Mouse (Mus musculus): ENCODE results near the gene Mgat5.

Mgat5 gene

DNA sequence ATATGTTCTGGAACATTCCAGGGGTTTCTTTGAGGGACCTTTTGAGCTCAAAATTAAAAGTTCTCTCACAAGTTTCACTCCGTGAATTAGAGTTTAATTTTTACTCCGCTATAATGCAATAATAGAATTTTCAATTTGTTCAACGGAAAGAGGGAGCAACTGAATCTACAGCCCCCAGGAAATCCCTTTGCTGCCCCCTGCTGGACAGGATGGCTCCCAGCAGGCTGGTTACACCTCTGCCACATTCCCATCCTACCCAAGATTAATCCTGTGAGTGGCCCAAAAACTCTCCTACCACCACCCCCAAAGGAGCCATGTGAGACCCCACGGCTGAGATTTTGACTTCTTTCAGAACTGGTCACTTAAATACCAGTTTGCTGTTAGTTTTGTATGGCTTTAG is 282.3 kb downstream of the Mgat5 start:
- DNase-seq (ENCODE audit: low read depth in 1 of 2, low spot score in 2 of 2): no peak

GRCm38 (mm10) chr1:127496737-127497543 is 292.1 kb downstream of the Mgat5 start:
- no peak for DNase-seq (ENCODE audit: low read depth in 1 of 2, low spot score in 2 of 2)

DNA sequence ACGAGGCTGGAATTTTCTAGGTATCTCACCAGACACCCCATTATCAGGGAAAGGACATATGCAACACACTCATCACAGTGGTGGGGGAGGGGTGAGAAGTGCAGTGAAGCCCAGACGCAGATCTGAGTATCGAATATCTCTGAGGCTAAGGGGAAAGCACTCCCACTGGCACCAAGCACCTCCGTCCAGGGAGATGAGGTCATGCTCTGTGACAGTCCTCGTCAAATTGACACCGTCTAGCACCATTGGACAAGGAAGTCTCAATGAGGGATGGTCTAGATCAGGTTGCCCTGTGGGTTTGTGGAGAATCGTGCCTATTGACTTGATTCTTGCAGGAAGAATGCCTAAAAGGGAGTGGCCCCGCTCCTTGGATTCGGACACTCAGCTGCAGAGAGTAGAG is 293.9 kb downstream of the Mgat5 start:
- no peak for DNase-seq (ENCODE audit: low read depth in 1 of 2, low spot score in 2 of 2)

GRCm38 (mm10) chr1:127500219-127500618 is 295.4 kb downstream of the Mgat5 start:
- DNase-seq (ENCODE audit: low read depth in 1 of 2, low spot score in 2 of 2): peak in 1 of 2 experiments; percentile 48

DNA sequence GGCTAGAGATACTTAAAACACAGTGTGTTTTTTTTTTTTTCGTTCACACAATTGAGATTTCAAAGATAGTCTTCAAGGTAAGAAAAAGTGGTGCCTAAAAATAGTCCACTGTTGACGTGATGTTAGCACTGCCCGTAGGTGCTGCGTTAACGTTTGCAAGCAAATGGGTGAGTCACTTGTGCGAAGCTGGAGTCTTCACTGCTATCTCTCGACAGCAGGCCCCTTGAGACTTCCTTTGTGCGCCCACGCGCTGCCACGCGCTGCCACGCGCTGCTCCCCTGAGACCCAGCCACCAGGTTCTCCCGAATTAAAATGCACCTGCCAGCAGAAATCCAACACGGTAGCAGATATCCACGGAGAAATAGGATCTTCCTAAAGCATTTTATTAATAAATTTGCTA is 295.9 kb downstream of the Mgat5 start:
- DNase-seq (ENCODE audit: low read depth in 1 of 2, low spot score in 2 of 2): no peak

DNA sequence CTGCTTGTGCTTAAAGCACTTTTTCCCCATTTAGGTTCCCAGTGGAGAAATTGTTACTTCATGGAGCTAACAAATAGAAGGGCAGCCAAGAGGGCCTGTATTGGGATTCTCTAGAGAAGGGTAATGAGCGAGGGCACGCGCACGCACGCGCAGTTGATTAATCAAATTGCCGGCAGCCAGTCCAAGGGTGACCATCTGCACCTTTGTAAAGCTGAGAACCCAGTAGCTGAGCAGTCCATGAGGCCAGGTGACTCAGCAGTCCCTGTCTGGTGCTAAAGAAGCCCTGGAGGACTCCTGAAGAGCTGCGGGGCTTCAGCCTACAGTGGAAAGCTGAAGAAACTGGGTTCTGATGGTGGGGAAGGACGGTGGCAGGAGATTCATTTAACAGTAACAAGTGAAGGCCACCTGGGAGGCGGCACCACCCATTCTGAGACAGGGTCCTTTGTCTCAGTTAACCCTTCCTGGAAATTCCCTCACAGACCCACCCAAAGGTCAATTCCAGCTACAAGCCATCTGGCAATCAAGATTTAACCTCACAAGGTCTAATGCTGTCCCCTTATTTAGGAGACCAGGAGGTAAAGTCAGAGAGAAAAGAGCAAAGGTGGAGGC is 302.3 kb downstream of the Mgat5 start:
- DNase-seq (ENCODE audit: low read depth in 1 of 2, low spot score in 2 of 2): no peak

DNA sequence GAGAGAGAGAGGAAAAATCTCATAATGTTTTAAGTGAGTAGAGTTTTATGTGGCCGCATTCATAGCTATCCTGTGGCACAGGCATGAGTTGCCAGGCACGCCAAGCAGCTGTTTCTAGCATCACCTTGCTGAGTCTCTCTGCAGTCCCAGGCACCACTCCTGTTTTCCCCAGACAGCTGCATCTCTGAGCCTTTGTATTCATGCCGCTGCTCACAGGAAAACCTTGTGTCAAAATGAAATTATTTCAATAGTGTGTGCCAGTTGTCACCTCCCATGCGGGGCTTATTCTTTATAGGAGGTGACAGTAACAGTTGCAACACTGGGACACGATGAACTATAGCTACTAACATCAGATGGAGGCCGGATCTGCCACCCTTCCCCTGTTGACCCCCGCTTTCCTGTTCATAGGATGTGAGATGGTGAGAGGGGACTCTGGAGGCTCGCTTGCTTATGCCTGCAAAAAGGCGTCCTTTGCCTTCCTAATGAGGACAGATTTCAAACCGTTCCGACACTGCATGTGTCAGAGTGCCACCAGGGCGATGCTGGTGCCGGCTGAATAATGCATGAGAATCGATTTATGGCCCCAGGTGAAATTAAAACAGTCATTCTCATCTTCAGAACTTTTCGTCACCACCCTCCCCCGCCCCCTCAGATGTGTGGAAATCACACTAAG is 303.4 kb downstream of the Mgat5 start:
- DNase-seq (ENCODE audit: low read depth in 1 of 2, low spot score in 2 of 2): no peak

DNA sequence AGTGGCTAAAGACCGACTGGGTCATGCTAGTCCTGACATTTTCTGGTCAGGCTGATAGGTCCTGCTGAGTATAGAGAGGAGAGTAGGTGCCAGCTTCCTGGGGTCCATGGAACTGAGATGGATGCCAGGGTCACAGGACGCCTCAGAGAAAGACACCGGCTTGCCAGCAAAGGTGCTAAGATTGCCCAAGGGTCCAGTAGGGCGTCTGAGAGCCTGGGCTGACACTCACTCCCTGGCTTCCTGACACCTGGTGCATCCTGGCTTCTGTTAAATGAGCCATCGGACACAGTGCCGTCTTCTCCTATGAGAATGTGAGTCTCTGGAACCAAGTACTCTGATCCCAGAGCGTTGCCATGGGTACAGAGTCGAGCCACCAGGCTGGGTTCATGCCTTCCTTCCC is 304.1 kb downstream of the Mgat5 start:
- DNase-seq (ENCODE audit: low read depth in 1 of 2, low spot score in 2 of 2): no peak

DNA sequence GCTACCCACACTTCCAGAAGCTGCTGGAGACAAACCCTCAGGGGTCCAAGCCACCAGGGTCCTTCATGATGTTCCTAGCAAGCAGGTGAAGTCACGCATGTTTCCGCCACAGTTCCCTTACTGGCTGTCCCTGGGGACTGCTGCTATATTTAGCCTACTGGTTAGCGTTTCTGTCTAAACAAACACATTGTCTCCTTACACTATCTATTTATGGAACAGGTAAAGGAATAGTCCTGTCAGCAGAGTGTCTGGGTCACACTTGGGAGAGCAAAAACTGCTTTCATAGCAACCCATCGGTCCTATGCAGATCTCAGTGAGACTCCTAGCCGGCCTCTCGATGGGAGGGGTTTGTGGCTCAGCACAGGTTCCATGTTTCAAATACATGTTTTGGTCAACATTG is 306.5 kb downstream of the Mgat5 start:
- DNase-seq (ENCODE audit: low read depth in 1 of 2, low spot score in 2 of 2): no peak

DNA sequence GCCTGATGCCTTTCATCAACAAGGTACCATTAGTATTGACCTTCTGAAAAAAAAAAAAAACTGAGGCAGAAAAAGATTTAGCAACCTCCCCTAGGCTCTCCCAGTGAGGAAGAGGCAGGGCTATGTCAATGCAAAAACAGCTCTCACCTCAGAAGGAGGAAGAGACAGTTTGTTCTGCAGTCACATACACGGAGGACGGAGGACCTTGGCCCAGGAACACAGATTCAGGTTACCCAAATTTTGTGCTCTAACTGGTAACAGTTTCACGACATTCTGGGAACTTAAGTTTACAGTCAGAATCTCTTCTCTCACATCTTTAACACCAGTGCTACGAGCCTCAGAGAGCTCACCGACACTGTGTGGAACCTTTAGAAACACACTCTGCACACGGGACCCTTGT is 307.9 kb downstream of the Mgat5 start:
- DNase-seq (ENCODE audit: low read depth in 1 of 2, low spot score in 2 of 2): no peak

DNA sequence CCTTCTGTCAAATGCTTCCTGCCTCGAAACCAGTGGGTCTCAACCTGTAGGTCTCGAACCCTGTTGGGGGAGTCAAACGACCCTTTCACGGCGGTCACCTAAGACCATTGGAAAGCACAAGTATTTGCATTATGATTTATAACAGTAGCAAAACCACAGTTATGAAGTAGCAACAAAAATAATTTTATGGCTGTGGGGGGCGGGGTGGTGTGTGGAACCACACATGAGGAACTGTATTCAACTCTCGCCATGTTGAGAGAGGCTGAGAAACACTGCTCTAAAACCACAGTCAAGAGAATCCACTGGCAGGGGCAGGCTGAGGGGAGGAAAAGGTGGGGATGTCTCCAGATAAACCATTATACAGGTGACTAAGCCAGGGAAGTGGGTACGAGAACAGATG is 308.3 kb downstream of the Mgat5 start:
- no peak for DNase-seq (ENCODE audit: low read depth in 1 of 2, low spot score in 2 of 2)

DNA sequence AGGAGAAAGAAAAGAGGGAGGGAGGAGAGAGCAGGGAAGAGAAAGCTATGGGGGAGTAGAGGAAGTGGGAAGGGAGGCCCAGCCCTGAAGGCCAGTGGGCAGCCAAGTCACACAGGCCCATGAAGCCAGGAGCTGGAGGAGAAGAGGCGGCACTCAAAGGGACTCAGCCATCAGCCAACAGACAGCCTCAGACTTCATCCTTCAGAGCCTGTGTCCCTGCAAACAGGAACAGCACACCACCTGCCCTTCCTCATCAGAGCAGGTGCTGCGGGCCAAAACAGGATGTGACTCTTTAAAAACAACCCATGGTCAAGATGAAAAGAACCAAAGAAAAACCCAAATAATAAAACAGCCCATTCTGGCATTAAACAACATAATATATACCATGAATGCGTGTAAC is 308.8 kb downstream of the Mgat5 start:
- no peak for DNase-seq (ENCODE audit: low read depth in 1 of 2, low spot score in 2 of 2)

GRCm38 (mm10) chr1:127514479-127514878 is 309.7 kb downstream of the Mgat5 start:
- no peak for DNase-seq (ENCODE audit: low read depth in 1 of 2, low spot score in 2 of 2)

DNA sequence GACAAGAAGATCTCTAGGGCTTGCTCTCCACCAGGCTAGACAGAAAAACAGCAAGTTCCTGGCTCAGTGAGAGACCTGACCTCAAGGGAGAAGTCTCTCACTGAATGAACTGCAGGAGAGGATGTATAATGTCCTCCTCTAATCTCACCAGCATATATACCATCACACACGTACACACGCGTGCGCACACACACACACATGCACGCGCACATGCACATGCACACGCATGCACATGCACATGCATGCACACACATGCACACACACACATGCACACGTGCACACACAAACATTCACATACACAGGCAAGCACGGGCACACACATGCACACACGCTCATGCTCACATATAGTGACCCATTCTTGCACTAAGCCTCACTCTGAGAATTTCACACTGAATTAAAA is 310.1 kb downstream of the Mgat5 start:
- no peak for DNase-seq (ENCODE audit: low read depth in 1 of 2, low spot score in 2 of 2)

- DNase-seq (ENCODE audit: low read depth in 1 of 2, low spot score in 2 of 2): no peak
Observed at GRCm38 (mm10) chr1:127523364-127523763, 318.5 kb downstream of the Mgat5 start.

GRCm38 (mm10) chr1:127530849-127531580 is 326.2 kb downstream of the Mgat5 start:
- DNase-seq (ENCODE audit: low read depth in 1 of 2, low spot score in 2 of 2): no peak

DNA sequence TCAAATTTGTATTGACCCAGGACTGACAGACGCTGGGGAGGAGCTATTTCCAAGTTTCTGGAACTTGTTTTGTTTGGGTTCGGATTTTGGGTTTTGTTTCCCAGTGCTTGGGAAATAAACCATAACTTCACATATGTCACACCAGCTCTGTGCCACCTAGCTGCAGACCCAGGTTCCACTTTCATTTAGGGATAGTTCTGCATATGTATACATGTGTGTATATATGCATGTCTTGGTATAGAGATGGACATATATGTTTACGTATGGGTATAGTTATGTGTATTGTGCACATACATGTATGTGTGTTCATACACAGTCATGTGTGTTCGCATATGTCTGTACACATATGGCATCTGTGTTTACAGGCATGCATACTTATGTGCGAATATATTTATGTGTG is 326.9 kb downstream of the Mgat5 start:
- DNase-seq (ENCODE audit: low read depth in 1 of 2, low spot score in 2 of 2): no peak

GRCm38 (mm10) chr1:127536448-127536847 is 331.6 kb downstream of the Mgat5 start:
- no peak for DNase-seq (ENCODE audit: low read depth in 1 of 2, low spot score in 2 of 2)

DNA sequence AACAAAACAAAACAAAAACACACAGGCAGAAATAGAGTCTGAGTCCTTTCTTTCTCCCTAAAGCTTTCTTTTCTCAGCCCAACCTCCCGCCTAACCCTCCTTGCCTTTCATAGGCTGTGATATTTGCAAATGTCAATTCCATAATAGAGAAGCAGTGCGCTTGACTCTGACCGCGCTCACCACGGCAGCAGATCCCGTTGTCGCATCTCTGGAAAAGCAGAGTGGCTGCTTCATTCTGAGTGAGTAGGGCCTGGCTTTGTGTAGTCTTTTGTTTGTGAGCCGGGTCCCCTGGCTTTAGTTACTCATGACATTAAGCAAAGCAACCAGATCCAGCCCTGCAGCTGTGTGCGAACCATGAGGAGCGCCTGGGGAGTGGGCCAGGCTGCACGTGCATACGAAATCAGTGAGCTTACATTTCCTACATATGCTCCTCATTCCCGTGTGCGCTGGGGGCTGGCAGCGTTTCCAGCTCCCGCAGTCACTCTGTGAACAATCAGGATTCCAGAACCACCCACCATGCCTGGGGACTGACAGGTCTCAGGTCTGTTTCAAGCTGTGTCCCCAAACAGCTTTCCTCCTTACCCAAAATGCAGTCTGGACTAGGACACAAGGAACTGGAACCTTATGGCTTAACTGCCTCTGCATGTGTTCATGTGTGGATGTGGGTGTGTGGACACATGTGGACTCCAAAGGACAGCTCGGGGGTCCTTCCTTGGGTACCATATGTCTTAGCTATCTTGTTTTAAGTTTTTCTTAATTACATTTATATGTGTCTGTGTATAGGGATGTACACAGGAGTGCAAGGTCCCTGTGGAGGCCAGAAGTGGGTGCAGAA is 332.6 kb downstream of the Mgat5 start:
- DNase-seq (ENCODE audit: low read depth in 1 of 2, low spot score in 2 of 2): no peak

Measured in monocyte, adult 2 months (primary cell).